Mouse (Mus musculus) stomach, postnatal 0 days (tissue): ENCODE measurements around the gene Helt.

Experiments
- CTCF ChIP-seq: IDR thresholded peaks from 2 replicates; pipeline ENCODE4 v1.5.1; 2016; ENCODE audit warnings: antibody characterized with exemption, low read depth, mild to moderate bottlenecking, moderate library complexity
- EP300 ChIP-seq: optimal IDR thresholded peaks from 2 replicates; pipeline ENCODE3; 2016; ENCODE audit warnings: antibody characterized with exemption

DNA sequence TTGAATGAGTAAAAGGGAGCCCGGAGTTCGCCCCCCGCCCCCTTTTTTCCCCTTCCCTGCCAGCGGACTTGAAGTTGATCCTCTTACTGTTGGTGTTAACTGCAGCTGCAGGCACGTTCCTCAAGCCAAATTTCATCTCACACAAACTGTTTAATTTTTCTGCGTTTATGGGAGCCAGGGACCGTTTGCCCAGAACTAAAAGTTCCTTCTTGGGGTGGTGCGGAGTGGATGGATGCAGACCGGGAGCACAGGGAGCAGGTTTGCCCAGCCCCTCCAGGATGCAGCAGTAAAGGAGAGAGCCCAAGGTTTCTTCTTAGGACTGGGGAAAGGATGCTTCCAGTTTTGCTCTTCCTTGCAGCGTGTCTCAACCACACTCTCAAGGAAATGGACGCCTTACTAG is 2.1 kb upstream of the Helt start:
- TF ChIP-seq CTCF, result no peak
- no peak for TF ChIP-seq EP300
